11 mouse cellular contexts compared by ENCODE assay signal in genomic region chr10:76798751-76799585, GRCm38 (mm10).
DNase-seq lines count a peak whose midpoint lies in the region; ATAC-seq lines count a peak whose summit lies in the region.
"Had no signal": no experiment of that assay in that cellular context is flagged by ENCODE, and none has a peak within 500 bp of the region (broad histone marks: within the 10 kb centered on the region; RNA-seq: fewer than 3 reads in every experiment).

No protein-coding gene starts in this region.

- H3K4me3 ChIP-seq in heart, embryonic 12.5 days: no peak overlapping the region
- H3K4me3 ChIP-seq: forebrain, embryonic 10.5 days had no signal

- WGBS in heart, embryonic 12.5 days: 72% methylated on average over 16 of the region's 17 CpGs

- H3K27me3 ChIP-seq in heart, embryonic 12.5 days (replicated peaks): peaks cover 3% of the 10 kb centered on the region; the same call in 1 of the 2 replicates

- peaks cover 31% of the 10 kb centered on the region for H3K4me1 ChIP-seq in heart, embryonic 12.5 days (replicated peaks)

- no peak overlapping the region for H3K9ac ChIP-seq in heart, embryonic 12.5 days

- no peaks in the 10 kb centered on the region for H3K36me3 ChIP-seq in heart, embryonic 12.5 days

- no peak overlapping the region for H3K27ac ChIP-seq in heart, embryonic 12.5 days (ENCODE audit: poor library complexity, severe bottlenecking)
- H3K27ac ChIP-seq: forebrain, embryonic 10.5 days had no signal

- no peaks in the 10 kb centered on the region for H3K9me3 ChIP-seq in heart, embryonic 12.5 days (replicated peaks)
- H3K9me3 ChIP-seq: forebrain, embryonic 10.5 days had no signal

- no peak overlapping the region for H3K4me2 ChIP-seq in heart, embryonic 12.5 days
- H3K4me2 ChIP-seq: midbrain, embryonic 11.5 days had no signal

- DNase-seq in heart, adult 11 months: peak; percentile 91
- DNase-seq in CD4-positive, CD25-positive, alpha-beta regulatory T cell, adult 2 months (ENCODE audit: low read depth, low spot score): peak; percentile 76
- DNase-seq in induced T-regulatory cell, adult 2 months (ENCODE audit: low read depth): peak; percentile 75
- no peak for DNase-seq in frontal cortex, postnatal 10 days (ENCODE audit: low spot score in 2 of 2)
- no peak for DNase-seq in layer of hippocampus, adult 9-11 months
- DNase-seq in kidney, postnatal 10 days: no peak
- DNase-seq: kidney, postnatal 14 days had no signal

- no peak for ATAC-seq in heart, embryonic 12.5 days (ENCODE audit: insufficient number of reproducible peaks, low FRiP score)
- ATAC-seq in neutrophil, adult 5-6 weeks (ENCODE audit: extremely low read depth, insufficient number of reproducible peaks, low FRiP score, poor library complexity, severe bottlenecking): 0 out of 2 replicates have a peak, but pooled peaks have one; percentile 13

Comparison
In these comparisons a context has a peak if more than half of its experiments do, and no peak if none do; other contexts are left out.
1. DNase-seq: peak in heart, adult 11 months (single experiment), CD4-positive, CD25-positive, alpha-beta regulatory T cell, adult 2 months (single experiment) and induced T-regulatory cell, adult 2 months (single experiment); none in frontal cortex, postnatal 10 days (0 of 2), layer of hippocampus, adult 9-11 months (single experiment) and kidney, postnatal 10 days (single experiment).